Mouse (Mus musculus): ENCODE data around the gene Lars2.

- no peak for TF ChIP-seq CTCF (IDR thresholded peaks at IDR 0.05; ENCODE audit: low read depth, low read length)
- TF ChIP-seq POLR2A (IDR thresholded peaks at IDR 0.05; ENCODE audit: borderline replicate concordance, low read depth, low read length) = no peak
Observed at GRCm38 (mm10) chr9:123479196-123479669, 112.5 kb downstream of the Lars2 start.
